Mouse (Mus musculus) left cerebral cortex, adult 18-20 months (tissue): ENCODE data around the gene 4931422A03Rik. TPM values are rescaled to one million over a fixed set of nuclear protein-coding genes. Genes with fewer than 3 reads are reported as not detected.
A peak's percentile ranks its signal among the peaks of the same experiment; 100 is the strongest.
"Not testable (repeated sequence)": the region's sequence is repeated elsewhere in the genome, so short reads cannot be mapped to it uniquely, and the experiment has no call there.

ENCODE experiments used
- DNase-seq, 2 experiments: peaks; one replicate each; pipeline ENCODE4 v3.0.0; 2021 to 2022; ENCODE audit warnings: low spot score in 2 of 2, mixed read lengths in 1 of 2
- long read RNA-seq, 2 experiments: library from polyadenylated mRNA; stranded (forward); transcript quantifications; one replicate each; pipeline ENCODE4 v2.0.0; 2021
- total RNA-seq, 2 experiments: library from RNA; stranded (reverse); gene quantifications; 2 replicates each; pipeline ENCODE4 v1.2.3; 2021

Gene 4931422A03Rik
- total RNA-seq: not detected
- long read RNA-seq, experiment 1: 0 reads
- long read RNA-seq, experiment 2, partial matches to known transcripts: 0 of 1 reads
- long read RNA-seq, experiment 2, other reads (novel, unspliced or antisense): 1 of 1 reads

DNA sequence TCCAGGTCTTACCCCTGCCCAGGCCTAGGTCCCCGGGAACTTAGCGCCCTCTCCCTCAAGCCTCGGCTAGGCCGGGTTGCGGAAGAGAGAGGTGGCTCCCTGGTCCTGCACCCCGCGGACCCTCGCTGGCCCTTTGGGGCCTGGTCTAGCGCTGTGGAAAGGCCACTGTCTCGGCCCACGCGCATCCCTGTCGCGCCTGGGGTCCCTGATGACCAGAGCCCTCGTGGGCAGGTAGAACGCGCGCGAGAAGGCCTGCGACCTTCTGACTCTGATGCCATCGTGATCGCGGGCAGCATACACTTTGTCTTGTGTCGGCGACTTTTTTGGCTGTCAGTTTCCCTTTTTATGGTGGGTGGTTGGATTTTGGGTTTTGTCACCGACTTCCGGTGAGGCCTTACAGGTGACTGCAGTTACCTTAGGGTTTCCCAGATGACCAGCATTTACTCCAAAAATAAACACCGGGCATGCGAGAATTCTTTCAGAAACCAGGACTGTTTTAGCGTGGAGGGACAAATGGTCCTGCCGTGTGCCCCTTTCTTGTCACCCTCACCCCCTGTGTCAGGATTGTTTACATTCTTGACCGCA lies at the start of gene 4931422A03Rik:
4931422A03Rik (minus strand) TSS at position 223 of the 585 bp plus-strand sequence.
- DNase-seq: peak; percentile 15 to 18

DNA sequence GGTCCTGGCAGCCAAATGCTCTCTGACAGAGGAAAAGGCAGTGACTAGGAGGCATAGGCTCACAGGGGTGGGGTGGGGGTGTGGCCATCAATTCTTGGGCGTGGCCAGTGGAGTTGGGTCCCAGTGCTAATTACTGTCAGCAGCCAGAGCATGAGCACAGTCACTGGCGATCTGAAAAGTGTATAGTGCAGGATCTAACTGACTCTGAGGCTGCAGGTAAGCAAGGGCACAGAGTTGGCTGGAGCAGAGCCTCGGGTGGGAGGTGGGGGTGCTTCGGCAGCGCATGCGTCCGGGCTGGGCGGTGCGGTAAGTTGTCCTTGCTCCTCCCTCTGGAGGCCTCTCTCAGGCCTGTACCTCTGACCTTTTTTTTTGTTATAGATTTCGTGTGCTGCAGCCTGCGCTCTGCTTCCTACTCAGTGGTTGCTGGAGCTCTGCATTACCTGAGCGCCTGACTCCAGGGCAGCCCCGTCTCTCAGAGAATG lies 41.6 kb upstream of the 4931422A03Rik start, which contains the start of gene Cd59b:
Cd59b (plus strand) TSS at position 146 of the 482 bp plus-strand sequence.
- no peak for DNase-seq

GRCm38 (mm10) chr2:104068450-104068849 lies 40.3 kb upstream of the 4931422A03Rik start, which contains the start of gene Gm10799:
Gene Gm10799 (minus strand): TSS chr2:104068550.
- not testable (repeated sequence) for DNase-seq

DNA sequence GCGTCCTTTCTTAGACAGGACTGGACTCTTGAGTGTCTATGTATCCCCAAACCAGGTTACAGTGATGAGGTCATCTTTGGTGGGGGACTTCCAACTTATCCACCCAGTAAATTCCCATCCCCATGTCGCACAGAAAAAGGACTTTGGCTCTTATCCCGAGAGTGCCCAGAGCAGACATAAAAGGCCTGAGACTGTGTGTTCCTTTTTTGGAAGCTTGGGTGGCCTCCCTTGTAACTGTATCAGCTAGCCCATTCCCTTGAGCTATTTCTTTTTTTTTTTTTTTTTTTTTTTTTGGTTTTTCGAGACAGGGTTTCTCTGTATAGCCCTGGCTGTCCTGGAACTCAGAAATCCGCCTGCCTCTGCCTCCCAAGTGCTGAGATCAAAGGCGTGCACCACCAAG lies 37.4 kb upstream of the 4931422A03Rik start, which contains the start of gene Gm10912:
Gm10912 (plus strand) TSS at position 301 of the 400 bp plus-strand sequence.
- DNase-seq: not testable (repeated sequence)

GRCm38 (mm10) chr2:104064152-104064551 lies 36.0 kb upstream of the 4931422A03Rik start:
- DNase-seq: no peak

DNA sequence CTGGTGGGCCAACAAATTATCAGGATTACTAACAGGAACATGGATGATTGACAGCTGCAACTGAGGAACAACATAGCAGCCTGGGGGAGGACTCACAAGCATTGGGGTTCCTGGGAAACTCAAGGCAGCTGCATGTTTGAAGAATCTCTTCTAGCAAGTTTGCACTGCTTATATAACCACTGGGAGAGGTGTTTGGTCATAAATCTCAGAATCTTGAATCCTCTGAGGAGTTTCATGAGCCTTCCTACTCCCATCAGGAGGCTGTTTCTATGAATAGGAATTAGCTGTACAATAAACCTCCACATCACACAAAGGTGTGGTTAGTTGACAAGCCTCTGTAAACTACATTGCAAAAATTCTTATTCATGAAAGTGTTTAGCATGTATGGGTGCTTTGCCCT lies 34.5 kb upstream of the 4931422A03Rik start:
- DNase-seq: no peak

DNA sequence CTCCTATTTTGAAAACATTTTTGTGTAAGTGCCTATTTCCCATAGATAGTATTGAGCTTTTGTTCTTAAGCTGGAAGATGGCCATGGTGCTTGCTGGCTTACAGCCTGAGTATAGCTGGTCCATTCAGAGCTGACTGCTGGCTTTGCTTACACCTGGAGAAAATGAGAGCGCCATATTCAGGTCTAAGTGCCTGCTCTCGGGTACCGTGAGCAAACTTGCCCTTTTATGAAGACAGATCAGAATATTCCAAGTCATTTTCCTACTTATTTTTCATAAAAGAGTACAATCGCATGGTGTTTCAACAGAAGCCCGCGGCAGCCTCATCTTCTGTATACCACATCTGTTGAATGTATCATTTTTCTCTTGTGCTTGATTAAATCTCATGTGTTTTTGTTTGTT lies 32.8 kb upstream of the 4931422A03Rik start:
- no peak for DNase-seq

DNA sequence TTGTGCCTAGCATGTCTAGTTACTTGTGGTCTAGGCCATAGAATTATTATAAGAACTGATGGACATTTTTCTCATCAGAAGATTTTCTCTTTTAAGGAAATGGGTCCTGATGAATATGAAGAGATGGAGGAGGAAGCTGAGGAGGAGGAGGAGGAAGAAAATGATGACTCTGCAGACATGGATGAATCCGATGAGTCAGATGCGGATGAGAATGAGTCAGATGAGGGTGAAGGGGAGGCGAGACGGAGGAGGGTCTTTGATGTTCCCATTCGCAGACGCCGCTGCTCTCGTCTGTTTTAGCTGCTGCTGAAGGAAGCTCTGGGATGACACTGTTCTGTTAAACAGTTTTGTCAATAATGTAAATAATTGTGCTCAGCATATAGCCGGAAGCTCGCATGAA lies 31.6 kb upstream of the 4931422A03Rik start:
- peak; percentile 25 to 35 for DNase-seq

GRCm38 (mm10) chr2:104058954-104059353 lies 30.8 kb upstream of the 4931422A03Rik start:
- no peak for DNase-seq

GRCm38 (mm10) chr2:104058381-104058780 lies 30.2 kb upstream of the 4931422A03Rik start:
- no peak for DNase-seq

DNA sequence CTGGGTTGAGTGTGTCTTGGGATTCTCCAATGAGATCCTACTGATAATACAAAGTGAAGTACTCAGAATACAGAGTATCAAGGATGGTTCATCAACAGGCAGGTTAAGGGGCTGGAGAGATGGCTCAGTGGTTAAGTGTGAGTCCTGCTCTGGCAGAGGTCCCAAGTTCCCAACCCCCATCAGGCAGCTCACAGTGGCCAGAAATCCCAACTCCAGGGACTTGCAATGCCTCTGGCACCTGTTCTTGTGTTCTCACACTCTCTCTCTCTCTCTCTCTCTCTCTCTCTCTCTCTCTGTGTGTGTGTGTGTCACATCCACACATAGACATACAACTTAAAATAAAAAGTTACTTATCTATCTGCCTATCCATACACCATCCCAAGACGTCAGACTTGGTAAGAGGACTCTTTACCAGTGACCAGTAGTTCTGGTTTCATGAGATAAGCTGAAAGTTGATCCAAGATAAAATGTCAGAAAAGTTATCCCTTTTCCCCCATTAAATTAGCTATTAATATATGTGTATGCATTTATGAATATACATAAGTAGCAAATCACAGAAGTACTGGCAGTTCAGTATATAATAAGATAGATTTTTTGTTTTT lies 16.4 kb upstream of the 4931422A03Rik start:
- no peak for DNase-seq

- DNase-seq: no peak
Measured at GRCm38 (mm10) chr2:104043624-104044478, 15.7 kb upstream of the 4931422A03Rik start.

- DNase-seq: no peak
Measured at GRCm38 (mm10) chr2:104042766-104043165, 14.6 kb upstream of the 4931422A03Rik start.

GRCm38 (mm10) chr2:104041632-104042031 lies 13.5 kb upstream of the 4931422A03Rik start:
- DNase-seq: no peak

DNA sequence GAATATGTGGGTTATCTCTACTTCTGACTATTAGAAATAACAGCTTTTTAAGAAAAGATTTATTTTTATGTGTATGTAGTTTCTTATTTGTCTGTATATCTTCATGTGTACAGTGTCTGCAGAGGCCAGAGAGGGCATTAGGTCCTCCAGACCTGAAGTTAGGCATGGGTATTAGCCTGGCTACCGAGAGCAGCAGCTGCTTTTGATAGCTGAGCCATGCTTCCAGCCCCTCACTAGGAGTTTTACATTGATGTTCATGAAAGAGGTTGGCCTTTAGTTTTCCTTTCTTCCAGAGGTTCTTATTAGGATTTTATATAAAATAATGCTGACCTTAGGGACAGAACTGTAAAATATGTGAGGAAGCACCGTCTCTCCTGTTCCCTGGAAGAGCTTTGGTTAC lies 10.1 kb upstream of the 4931422A03Rik start:
- no peak for DNase-seq

DNA sequence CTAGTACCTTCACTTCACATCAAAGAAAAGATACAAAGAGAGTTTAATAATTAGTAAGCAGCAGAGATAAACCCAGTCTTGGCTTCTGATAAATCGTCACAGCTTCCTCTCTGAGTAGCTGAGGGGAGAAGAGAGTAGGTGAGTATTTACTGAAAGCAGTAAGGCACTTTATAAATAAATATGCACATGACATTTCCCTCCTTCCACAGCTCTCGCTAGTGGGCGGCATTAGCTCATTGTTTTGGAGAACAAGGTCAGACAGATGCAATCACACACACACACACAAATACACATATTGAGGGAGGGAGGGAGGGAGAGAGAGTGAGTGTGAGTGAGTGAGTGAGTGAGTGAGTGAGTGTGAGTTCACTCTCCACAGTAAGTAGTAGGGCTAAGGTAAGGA lies 8.2 kb upstream of the 4931422A03Rik start:
- no peak for DNase-seq

DNA sequence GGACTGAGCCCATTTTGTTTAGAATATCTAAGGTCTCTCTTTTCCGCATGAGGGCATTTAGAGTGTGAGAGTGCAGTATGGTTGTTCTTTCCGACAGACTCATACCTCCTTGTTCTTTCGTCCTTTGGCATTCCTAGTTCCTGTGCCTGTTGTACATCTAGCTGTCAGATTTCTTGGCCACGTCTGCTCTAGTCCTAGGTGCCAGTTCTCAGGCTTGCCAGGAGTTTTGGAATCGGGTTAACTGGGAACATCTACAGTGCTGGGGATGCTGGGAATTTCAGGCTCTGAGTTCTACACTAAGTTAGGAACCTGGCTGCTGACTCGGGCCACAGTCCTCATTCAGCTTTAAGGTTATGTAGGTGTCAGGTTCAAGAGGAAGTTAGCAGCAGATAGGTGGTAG lies 7.4 kb upstream of the 4931422A03Rik start:
- DNase-seq: no peak

GRCm38 (mm10) chr2:104034832-104035472 lies 6.8 kb upstream of the 4931422A03Rik start:
- DNase-seq: peak; percentile 68 to 74

GRCm38 (mm10) chr2:104032056-104032455 lies 3.9 kb upstream of the 4931422A03Rik start:
- DNase-seq: no peak

GRCm38 (mm10) chr2:104030381-104030780 lies 2.2 kb upstream of the 4931422A03Rik start:
- no peak for DNase-seq

DNA sequence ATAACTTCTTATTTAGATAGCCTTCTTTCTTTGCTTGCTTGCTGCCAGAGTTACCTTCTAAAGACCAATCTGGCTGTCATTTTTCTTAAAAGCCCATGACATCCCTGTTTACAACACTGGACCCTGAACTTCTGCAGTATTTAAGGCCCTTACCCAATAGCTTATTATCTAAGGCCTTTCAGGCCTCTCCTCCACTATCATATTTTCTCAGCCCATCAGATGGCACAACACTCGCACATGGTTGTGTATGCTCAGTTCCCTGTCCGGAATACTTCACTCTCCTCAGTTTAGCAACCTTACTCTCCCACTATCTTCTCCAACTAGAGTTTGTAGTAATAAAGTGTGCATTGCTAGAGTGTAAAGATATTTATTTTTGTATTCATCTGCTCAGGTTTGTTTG lies 913 bp upstream of the 4931422A03Rik start:
- no peak for DNase-seq
